Mouse (Mus musculus): Measurements from ENCODE around the gene Hint3.

- TF ChIP-seq CTCF (IDR thresholded peaks at IDR 0.05; ENCODE audit: low read depth, low read length) (no peak), POLR2A (IDR thresholded peaks at IDR 0.05; ENCODE audit: extremely low read depth, insufficient read depth, low read length) (no peak)
These were observed 42.4 kb downstream of the Hint3 start for GRCm38 (mm10) chr10:30587037-30587436.

Data from liver, adult 2 months (tissue).